Mouse (Mus musculus): Measurements from ENCODE around the gene Zc3h12a. TPM values are rescaled to one million over a fixed set of nuclear protein-coding genes. Genes with fewer than 3 reads are reported as not detected.

Gene Zc3h12a
- polyA plus RNA-seq, 2 experiments, result 1.4 to 3.0 TPM

GRCm38 (mm10) chr4:125173150-125173549, 45.5 kb upstream of the Zc3h12a start:
- H3K4me3 ChIP-seq (replicated peaks; ENCODE audit: low read length), result no peak overlapping the region
- DNase-seq (ENCODE audit: low spot score) (no peak), ATAC-seq (ENCODE audit: low FRiP score, low read depth) (no peak)
- H3K9me3 ChIP-seq (ENCODE audit: control insufficient read depth, low read length), result no peaks in the 10 kb centered on the region
- no peak overlapping the region for H3K27ac ChIP-seq (replicated peaks; ENCODE audit: low read depth, low read length)
- TF ChIP-seq POLR2A (IDR thresholded peaks at IDR 0.05; ENCODE audit: borderline replicate concordance, extremely low read depth, insufficient read depth, insufficient read length), result no peak
- H3K9ac ChIP-seq (ENCODE audit: low read depth, low read length, severe bottlenecking), result no peak overlapping the region
- H3K27me3 ChIP-seq (ENCODE audit: control insufficient read depth, insufficient read depth, low read length), result no peaks in the 10 kb centered on the region
- H3K4me2 ChIP-seq (replicated peaks; ENCODE audit: low read depth, low read length, severe bottlenecking), result no peak overlapping the region
- 68% methylated on average over 5 of the region's 5 CpGs for WGBS
- H3K36me3 ChIP-seq (ENCODE audit: control insufficient read depth, insufficient read depth, low read length), result no peaks in the 10 kb centered on the region
- peaks cover 4% of the 10 kb centered on the region; the same call in 1 of the 2 replicates for H3K4me1 ChIP-seq (ENCODE audit: control insufficient read depth, insufficient read depth, low read length)

- no peak overlapping the region for H3K4me3 ChIP-seq (replicated peaks; ENCODE audit: low read length)
- ATAC-seq (ENCODE audit: low FRiP score, low read depth) (no peak), DNase-seq (ENCODE audit: low spot score) (no peak)
- H3K36me3 ChIP-seq (ENCODE audit: control insufficient read depth, insufficient read depth, low read length), result no peaks in the 10 kb centered on the region
- no peaks in the 10 kb centered on the region for H3K27me3 ChIP-seq (ENCODE audit: control insufficient read depth, insufficient read depth, low read length)
- H3K4me2 ChIP-seq (replicated peaks; ENCODE audit: low read depth, low read length, severe bottlenecking), result no peak overlapping the region
- 87% methylated on average over 13 of the region's 13 CpGs for whole genome bisulfite sequencing
- H3K9me3 ChIP-seq (ENCODE audit: control insufficient read depth, low read length), result no peaks in the 10 kb centered on the region
- no peak for TF ChIP-seq POLR2A (IDR thresholded peaks at IDR 0.05; ENCODE audit: borderline replicate concordance, extremely low read depth, insufficient read depth, insufficient read length)
- no peak overlapping the region for H3K9ac ChIP-seq (ENCODE audit: low read depth, low read length, severe bottlenecking)
- H3K4me1 ChIP-seq (ENCODE audit: control insufficient read depth, insufficient read depth, low read length), result peaks cover 4% of the 10 kb centered on the region; the same call in 1 of the 2 replicates
- H3K27ac ChIP-seq (replicated peaks; ENCODE audit: low read depth, low read length), result no peak overlapping the region
Observed at GRCm38 (mm10) chr4:125172736-125173135, 45.1 kb upstream of the Zc3h12a start.

GRCm38 (mm10) chr4:125167723-125168122, 40.1 kb upstream of the Zc3h12a start:
- H3K36me3 ChIP-seq (ENCODE audit: control insufficient read depth, insufficient read depth, low read length), result no peaks in the 10 kb centered on the region
- DNase-seq (ENCODE audit: low spot score), result no peak
- no peak overlapping the region for H3K4me2 ChIP-seq (replicated peaks; ENCODE audit: low read depth, low read length, severe bottlenecking)
- H3K27me3 ChIP-seq (ENCODE audit: control insufficient read depth, insufficient read depth, low read length), result no peaks in the 10 kb centered on the region
- no peaks in the 10 kb centered on the region for H3K9me3 ChIP-seq (ENCODE audit: control insufficient read depth, low read length)
- no peak for TF ChIP-seq POLR2A (IDR thresholded peaks at IDR 0.05; ENCODE audit: borderline replicate concordance, extremely low read depth, insufficient read depth, insufficient read length)
- no peak overlapping the region for H3K27ac ChIP-seq (replicated peaks; ENCODE audit: low read depth, low read length)
- no peak overlapping the region for H3K9ac ChIP-seq (ENCODE audit: low read depth, low read length, severe bottlenecking)
- 70% methylated on average over 1 of the region's 1 CpGs for WGBS
- H3K4me3 ChIP-seq (replicated peaks; ENCODE audit: low read length), result no peak overlapping the region
- no peak for ATAC-seq (ENCODE audit: low FRiP score, low read depth)
- H3K4me1 ChIP-seq (ENCODE audit: control insufficient read depth, insufficient read depth, low read length), result no peaks in the 10 kb centered on the region

GRCm38 (mm10) chr4:125164861-125165260, 37.2 kb upstream of the Zc3h12a start:
- Histone ChIP-seq H3K36me3 (ENCODE audit: control insufficient read depth, insufficient read depth, low read length) (no peaks in the 10 kb centered on the region), H3K9ac (ENCODE audit: low read depth, low read length, severe bottlenecking) (no peak overlapping the region), H3K4me1 (ENCODE audit: control insufficient read depth, insufficient read depth, low read length) (no peaks in the 10 kb centered on the region), H3K4me2 (replicated peaks; ENCODE audit: low read depth, low read length, severe bottlenecking) (no peak overlapping the region), H3K27ac (replicated peaks; ENCODE audit: low read depth, low read length) (no peak overlapping the region), H3K4me3 (replicated peaks; ENCODE audit: low read length) (no peak overlapping the region), H3K9me3 (ENCODE audit: control insufficient read depth, low read length) (no peaks in the 10 kb centered on the region), H3K27me3 (ENCODE audit: control insufficient read depth, insufficient read depth, low read length) (no peaks in the 10 kb centered on the region)
- ATAC-seq (ENCODE audit: low FRiP score, low read depth) (no peak), DNase-seq (ENCODE audit: low spot score) (no peak)
- TF ChIP-seq POLR2A (IDR thresholded peaks at IDR 0.05; ENCODE audit: borderline replicate concordance, extremely low read depth, insufficient read depth, insufficient read length), result no peak
- WGBS, result 91% methylated on average over 6 of the region's 6 CpGs

- Histone ChIP-seq H3K4me2 (replicated peaks; ENCODE audit: low read depth, low read length, severe bottlenecking) (no peak overlapping the region), H3K4me1 (ENCODE audit: control insufficient read depth, insufficient read depth, low read length) (no peaks in the 10 kb centered on the region), H3K36me3 (ENCODE audit: control insufficient read depth, insufficient read depth, low read length) (no peaks in the 10 kb centered on the region), H3K9me3 (ENCODE audit: control insufficient read depth, low read length) (no peaks in the 10 kb centered on the region), H3K4me3 (replicated peaks; ENCODE audit: low read length) (no peak overlapping the region), H3K9ac (ENCODE audit: low read depth, low read length, severe bottlenecking) (no peak overlapping the region), H3K27ac (replicated peaks; ENCODE audit: low read depth, low read length) (no peak overlapping the region), H3K27me3 (ENCODE audit: control insufficient read depth, insufficient read depth, low read length) (no peaks in the 10 kb centered on the region)
- no peak for ATAC-seq (ENCODE audit: low FRiP score, low read depth)
- TF ChIP-seq POLR2A (IDR thresholded peaks at IDR 0.05; ENCODE audit: borderline replicate concordance, extremely low read depth, insufficient read depth, insufficient read length), result no peak
- WGBS, result 60% methylated on average over 7 of the region's 7 CpGs
- no peak for DNase-seq (ENCODE audit: low spot score)
Observed at GRCm38 (mm10) chr4:125162701-125163100, 35.1 kb upstream of the Zc3h12a start.

- H3K36me3 ChIP-seq (ENCODE audit: control insufficient read depth, insufficient read depth, low read length), result no peaks in the 10 kb centered on the region
- WGBS, result 52% methylated on average over 8 of the region's 8 CpGs
Observed at GRCm38 (mm10) chr4:125161392-125161791, 33.8 kb upstream of the Zc3h12a start.

More at GRCm38 (mm10) chr4:125161392-125161791, 33.8 kb upstream of the Zc3h12a start:
- Histone ChIP-seq H3K27me3 (ENCODE audit: control insufficient read depth, insufficient read depth, low read length) (no peaks in the 10 kb centered on the region), H3K4me3 (replicated peaks; ENCODE audit: low read length) (no peak overlapping the region), H3K4me1 (ENCODE audit: control insufficient read depth, insufficient read depth, low read length) (no peaks in the 10 kb centered on the region), H3K27ac (replicated peaks; ENCODE audit: low read depth, low read length) (no peak overlapping the region), H3K9me3 (ENCODE audit: control insufficient read depth, low read length) (no peaks in the 10 kb centered on the region), H3K4me2 (replicated peaks; ENCODE audit: low read depth, low read length, severe bottlenecking) (no peak overlapping the region), H3K9ac (ENCODE audit: low read depth, low read length, severe bottlenecking) (no peak overlapping the region)
- TF ChIP-seq POLR2A (IDR thresholded peaks at IDR 0.05; ENCODE audit: borderline replicate concordance, extremely low read depth, insufficient read depth, insufficient read length), result no peak
- DNase-seq (ENCODE audit: low spot score), result no peak
- ATAC-seq (ENCODE audit: low FRiP score, low read depth), result no peak

All from limb, embryonic 14.5 days (tissue).